Mouse (Mus musculus): Measurements from ENCODE around the gene Gm20855. TPM values are rescaled to one million over a fixed set of nuclear protein-coding genes. Genes with fewer than 3 reads are reported as not detected.
"Not testable (repeated sequence)": the region's sequence is repeated elsewhere in the genome, so short reads cannot be mapped to it uniquely, and the experiment has no call there.

Gm20855 gene
- total RNA-seq (2021), result not detected
- long read RNA-seq, experiment 1, result 0 reads
- long read RNA-seq, experiment 2, result 0 reads

- intact Hi-C loops (cut with DNase I); DNase-seq: not testable (repeated sequence)
Observed at GRCm38 (mm10) chrY:35131733-35132132, at the start of gene Gm20855. Gene Gm20855, minus strand, starts transcription at chrY:35131833.
